Mouse (Mus musculus) intestine, embryonic 15.5 days (tissue): ENCODE measurements around the gene Sowahb. TPM values are rescaled to one million over a fixed set of nuclear protein-coding genes. Genes with fewer than 3 reads are reported as not detected.
A peak's percentile ranks its signal among the peaks of the same experiment; 100 is the strongest.

Source experiments
- ATAC-seq: fragments of 200-750 bp; cut with Nextera tagmentation; 2 replicates; pipeline ENCODE4 v1.8.0; 2017; ENCODE audit warnings: moderate TSS enrichment, moderate library complexity
- H3K27ac ChIP-seq: fragments of 300-500 bp; sonication (generic); 2 replicates; pipeline ENCODE4 v1.5.1; 2015; ENCODE audit warnings: mild to moderate bottlenecking, inconsistent platforms
- H3K27me3 ChIP-seq: fragments of 300-500 bp; sonication (generic); replicated peaks from 2 replicates; pipeline ENCODE4 v1.6.1; 2015; ENCODE audit warnings: inconsistent platforms
- H3K36me3 ChIP-seq: fragments of 300-500 bp; sonication (generic); 2 replicates; pipeline ENCODE4 v1.6.1; 2015; ENCODE audit warnings: inconsistent platforms
- H3K4me1 ChIP-seq: fragments of 300-500 bp; sonication (generic); replicated peaks from 2 replicates; pipeline ENCODE4 v1.6.1; 2015; ENCODE audit warnings: inconsistent platforms
- H3K4me2 ChIP-seq: fragments of 300-500 bp; sonication (generic); replicated peaks from 2 replicates; pipeline ENCODE4 v1.6.1; 2015; ENCODE audit warnings: mild to moderate bottlenecking, inconsistent platforms
- H3K4me3 ChIP-seq: fragments of 300-500 bp; sonication (generic); replicated peaks from 2 replicates; pipeline ENCODE4 v1.5.1; 2015; ENCODE audit warnings: inconsistent platforms
- H3K9ac ChIP-seq: fragments of 300-500 bp; sonication (generic); 2 replicates; pipeline ENCODE4 v1.6.1; 2015; ENCODE audit warnings: inconsistent platforms
- H3K9me3 ChIP-seq: fragments of 300-500 bp; sonication (generic); 2 replicates; pipeline ENCODE4 v1.6.1; 2016; ENCODE audit warnings: inconsistent platforms
- WGBS: fragments of 180-500 bp; shearing (Covaris S2); methylation state at CpG from one replicate; pipeline ENCODE4 v1.1.7; 2015; 5-methylcytosine and 5-hydroxymethylcytosine counted together
- polyA plus RNA-seq: library from polyadenylated mRNA; unstranded; fragments of >200 nt; fragmentation: Nextera tagmentation; extraction: Ambion mirVana; gene quantifications from 2 replicates; pipeline ENCODE4 v1.2.1, GENCODE M21; 2015

Gene Sowahb
- polyA plus RNA-seq, 1 experiment from 2014 or later: 5.8 TPM

GRCm38 (mm10) chr5:93040095-93040494 is 4.7 kb downstream of the Sowahb start:
- Histone ChIP-seq H3K4me2 (no peak overlapping the region), H3K27ac (peak overlapping the region; percentile 33; the same call in 1 of the 2 replicates), H3K36me3 (no peaks in the 10 kb centered on the region), H3K4me1 (peaks cover 30% of the 10 kb centered on the region), H3K27me3 (peaks cover 24% of the 10 kb centered on the region), H3K9ac (no peak overlapping the region), H3K9me3 (no peaks in the 10 kb centered on the region), H3K4me3 (no peak overlapping the region)
- ATAC-seq: peak; percentile 72
- 46% methylated on average over 5 of the region's 5 CpGs for WGBS

- Histone ChIP-seq H3K9ac (no peak overlapping the region), H3K27ac (no peak overlapping the region)
Observed at GRCm38 (mm10) chr5:93036254-93036653, 8.6 kb downstream of the Sowahb start.

GRCm38 (mm10) chr5:93035285-93035684 is 9.5 kb downstream of the Sowahb start:
- no peak overlapping the region for H3K27ac ChIP-seq
- H3K4me3 ChIP-seq: no peak overlapping the region
- peaks cover 13% of the 10 kb centered on the region for H3K4me1 ChIP-seq
- no peaks in the 10 kb centered on the region for H3K27me3 ChIP-seq
- 30% methylated on average over 1 of the region's 1 CpGs for WGBS
- no peaks in the 10 kb centered on the region for H3K9me3 ChIP-seq
- peak; percentile 44 for ATAC-seq
- no peak overlapping the region for H3K4me2 ChIP-seq
- H3K36me3 ChIP-seq: no peaks in the 10 kb centered on the region
- no peak overlapping the region for H3K9ac ChIP-seq

More at GRCm38 (mm10) chr5:93036254-93036653, 8.6 kb downstream of the Sowahb start:
- Histone ChIP-seq H3K4me1 (peaks cover 13% of the 10 kb centered on the region), H3K9me3 (no peaks in the 10 kb centered on the region), H3K27me3 (no peaks in the 10 kb centered on the region), H3K36me3 (no peaks in the 10 kb centered on the region), H3K4me3 (no peak overlapping the region), H3K4me2 (no peak overlapping the region)
- 56% methylated on average over 7 of the region's 7 CpGs for WGBS
- ATAC-seq: no peak

GRCm38 (mm10) chr5:93033087-93033870 is 11.5 kb downstream of the Sowahb start:
- peaks cover 13% of the 10 kb centered on the region for H3K4me1 ChIP-seq
- H3K4me3 ChIP-seq: no peak overlapping the region
- no peak overlapping the region for H3K9ac ChIP-seq
- ATAC-seq: no peak
- H3K4me2 ChIP-seq: no peak overlapping the region
- H3K9me3 ChIP-seq: no peaks in the 10 kb centered on the region
- H3K27ac ChIP-seq: no peak overlapping the region
- no peaks in the 10 kb centered on the region for H3K36me3 ChIP-seq
- no peaks in the 10 kb centered on the region for H3K27me3 ChIP-seq
- WGBS: 60% methylated on average over 5 of the region's 5 CpGs

- no peak overlapping the region for H3K4me3 ChIP-seq
- no peak overlapping the region for H3K9ac ChIP-seq
- peaks cover 10% of the 10 kb centered on the region for H3K4me1 ChIP-seq
- H3K27ac ChIP-seq: no peak overlapping the region
- 67% methylated on average over 4 of the region's 4 CpGs for WGBS
- no peaks in the 10 kb centered on the region for H3K36me3 ChIP-seq
- no peaks in the 10 kb centered on the region for H3K9me3 ChIP-seq
- H3K27me3 ChIP-seq: no peaks in the 10 kb centered on the region
- ATAC-seq: peak; percentile 34
- no peak overlapping the region for H3K4me2 ChIP-seq
Observed at GRCm38 (mm10) chr5:93032621-93033020, 12.2 kb downstream of the Sowahb start.

GRCm38 (mm10) chr5:93030869-93031268 is 14.0 kb downstream of the Sowahb start:
- H3K9me3 ChIP-seq: no peaks in the 10 kb centered on the region
- 66% methylated on average over 3 of the region's 3 CpGs for WGBS
- H3K9ac ChIP-seq: no peak overlapping the region
- ATAC-seq: no peak
- H3K4me3 ChIP-seq: no peak overlapping the region
- H3K36me3 ChIP-seq: no peaks in the 10 kb centered on the region
- H3K27ac ChIP-seq: 0 out of 2 replicates have a peak overlapping the region, but pooled peaks have one; percentile 6
- no peaks in the 10 kb centered on the region for H3K27me3 ChIP-seq
- no peak overlapping the region for H3K4me2 ChIP-seq
- H3K4me1 ChIP-seq: peaks cover 17% of the 10 kb centered on the region

- Histone ChIP-seq H3K36me3 (no peaks in the 10 kb centered on the region), H3K9ac (no peak overlapping the region), H3K27ac (0 out of 2 replicates have a peak overlapping the region, but pooled peaks have one; percentile 6), H3K4me1 (peaks cover 19% of the 10 kb centered on the region), H3K4me3 (no peak overlapping the region), H3K27me3 (no peaks in the 10 kb centered on the region), H3K4me2 (no peak overlapping the region), H3K9me3 (no peaks in the 10 kb centered on the region)
- WGBS: 71% methylated on average over 5 of the region's 5 CpGs
- ATAC-seq: no peak
Observed at GRCm38 (mm10) chr5:93030411-93030810, 14.4 kb downstream of the Sowahb start.

GRCm38 (mm10) chr5:93027120-93027675 is 17.6 kb downstream of the Sowahb start:
- peak overlapping the region; percentile 78 for H3K27ac ChIP-seq
- H3K4me2 ChIP-seq: 0 out of 2 replicates have a peak overlapping the region, but pooled peaks have one; percentile 17
- no peaks in the 10 kb centered on the region for H3K27me3 ChIP-seq
- H3K4me3 ChIP-seq: no peak overlapping the region
- no peak overlapping the region for H3K9ac ChIP-seq
- WGBS: 36% methylated on average over 9 of the region's 9 CpGs
- no peaks in the 10 kb centered on the region for H3K36me3 ChIP-seq
- peaks cover 32% of the 10 kb centered on the region for H3K4me1 ChIP-seq
- no peaks in the 10 kb centered on the region for H3K9me3 ChIP-seq
- ATAC-seq: no peak

- no peak overlapping the region for H3K4me3 ChIP-seq
- peak overlapping the region; percentile 78 for H3K27ac ChIP-seq
- no peaks in the 10 kb centered on the region for H3K36me3 ChIP-seq
- WGBS: 29% methylated on average over 4 of the region's 4 CpGs
- no peaks in the 10 kb centered on the region for H3K27me3 ChIP-seq
- ATAC-seq: peak; percentile 52
- H3K4me1 ChIP-seq: peaks cover 35% of the 10 kb centered on the region
- H3K9ac ChIP-seq: no peak overlapping the region
- H3K9me3 ChIP-seq: no peaks in the 10 kb centered on the region
- 0 out of 2 replicates have a peak overlapping the region, but pooled peaks have one; percentile 17 for H3K4me2 ChIP-seq
Observed at GRCm38 (mm10) chr5:93026437-93027119, 18.2 kb downstream of the Sowahb start.

- peak; percentile 81 for ATAC-seq
- no peak overlapping the region for H3K9ac ChIP-seq
Observed at GRCm38 (mm10) chr5:93024754-93025280, 20.0 kb downstream of the Sowahb start.

GRCm38 (mm10) chr5:93022126-93022797 is 22.6 kb downstream of the Sowahb start:
- H3K4me3 ChIP-seq: no peak overlapping the region
- H3K27ac ChIP-seq: no peak overlapping the region
- H3K9ac ChIP-seq: no peak overlapping the region
- no peak for ATAC-seq
- H3K9me3 ChIP-seq: no peaks in the 10 kb centered on the region
- H3K4me2 ChIP-seq: no peak overlapping the region
- peaks cover 31% of the 10 kb centered on the region for H3K4me1 ChIP-seq
- H3K27me3 ChIP-seq: no peaks in the 10 kb centered on the region
- H3K36me3 ChIP-seq: no peaks in the 10 kb centered on the region
- WGBS: 70% methylated on average over 7 of the region's 7 CpGs

More at GRCm38 (mm10) chr5:93024754-93025280, 20.0 kb downstream of the Sowahb start:
- H3K4me2 ChIP-seq: peak overlapping the region; percentile 1; the same call in 1 of the 2 replicates
- H3K36me3 ChIP-seq: no peaks in the 10 kb centered on the region
- H3K9me3 ChIP-seq: no peaks in the 10 kb centered on the region
- H3K4me1 ChIP-seq: peaks cover 35% of the 10 kb centered on the region
- no peaks in the 10 kb centered on the region for H3K27me3 ChIP-seq
- no peak overlapping the region for H3K4me3 ChIP-seq
- H3K27ac ChIP-seq: peak overlapping the region; percentile 68
- 15% methylated on average over 7 of the region's 7 CpGs for WGBS
